8 mouse cellular contexts compared by ENCODE assay signal in genomic region chrX:70476792-70477776, GRCm38 (mm10). TPM values are rescaled to one million over a fixed set of nuclear protein-coding genes. Genes with fewer than 3 reads are reported as not detected.
DNase-seq lines count a peak whose midpoint lies in the region; ATAC-seq and TF ChIP-seq lines count a peak whose summit lies in the region.

Gene Tmem185a (minus strand): TSS chrX:70477180.

- H3K27ac ChIP-seq in lung, embryonic 16.5 days (ENCODE audit: low read length) = peak within 1 kb of the TSS; percentile 32

- peak within 1 kb of the TSS; percentile 65 for H3K4me2 ChIP-seq in lung, embryonic 16.5 days (ENCODE audit: low read depth, low read length)

- H3K4me1 ChIP-seq in G1E (ENCODE audit: insufficient read depth, low read depth, low read length) = peaks cover 13% of the 10 kb centered on the region
- H3K4me1 ChIP-seq in lung, embryonic 16.5 days (replicated peaks; ENCODE audit: control insufficient read depth, insufficient read depth, low read length) = 0 out of 2 replicates have a peak, but pooled peaks cover 4% of the 10 kb centered on the region

- H3K9me3 ChIP-seq in G1E (replicated peaks) = no peaks in the 10 kb centered on the region
- no peaks in the 10 kb centered on the region for H3K9me3 ChIP-seq in lung, embryonic 16.5 days (ENCODE audit: control insufficient read depth, low read length)

- H3K9ac ChIP-seq in lung, embryonic 16.5 days (ENCODE audit: low read length) = peak within 1 kb of the TSS; percentile 72

- DNase-seq in G1E (ENCODE audit: low spot score) = peak; percentile 60
- DNase-seq in cerebellum, adult 18-20 months = peak; percentile 83 to 88
- DNase-seq in forelimb bud, embryonic 11.5 days (ENCODE audit: low read depth, low spot score) = peak; percentile 76
- peak; percentile 24 for DNase-seq in layer of hippocampus, adult 9-10 months (ENCODE audit: low spot score)
- peak; percentile 57 for DNase-seq in ovary, postnatal 10 days (ENCODE audit: low spot score)
- peak; percentile 75 to 78 for DNase-seq in thymus, postnatal 10 days (ENCODE audit: low spot score in 2 of 2)

- no peaks in the 10 kb centered on the region; the same call in 1 of the 2 replicates for H3K27me3 ChIP-seq in G1E (ENCODE audit: insufficient read depth, low read length)
- H3K27me3 ChIP-seq in lung, embryonic 16.5 days (ENCODE audit: control insufficient read depth, insufficient read depth, low read depth, low read length) = no peaks in the 10 kb centered on the region

- no peak for TF ChIP-seq CTCF in G1E (IDR thresholded peaks at IDR 0.05; ENCODE audit: low read depth, low read length)

- peak; percentile 80; the same call in 1 of the 2 replicates for ATAC-seq in G1E (ENCODE audit: extremely low read depth, insufficient number of reproducible peaks, low FRiP score, poor library complexity, severe bottlenecking)
- ATAC-seq in hematopoietic stem cell, adult 5-6 weeks (replicated peaks in 1 of 2; ENCODE audit: insufficient read depth in 1 of 2, low FRiP score in 2 of 2, low TSS enrichment in 1 of 2, low read depth in 1 of 2, poor library complexity in 2 of 2, severe bottlenecking in 2 of 2) = peak; percentile 93
- peak; percentile 95 for ATAC-seq in lung, embryonic 16.5 days (ENCODE audit: low read depth)

- 14% methylated on average over 40 of the region's 42 CpGs for WGBS in lung, embryonic 16.5 days

- no peaks in the 10 kb centered on the region for H3K36me3 ChIP-seq in G1E (replicated peaks)
- no peaks in the 10 kb centered on the region for H3K36me3 ChIP-seq in lung, embryonic 16.5 days (ENCODE audit: control insufficient read depth, insufficient read depth, low read length)

- H3K4me3 ChIP-seq in G1E (ENCODE audit: low read depth, low read length) = peak within 1 kb of the TSS; percentile 75
- peak within 1 kb of the TSS; percentile 61 for H3K4me3 ChIP-seq in lung, embryonic 16.5 days (ENCODE audit: low read length)

RNA-seq across cellular contexts. Expression of gene Tmem185a, which starts in this region (rescaled TPM):
- total RNA-seq in G1E (2014; fragmentation: Nextera tagmentation) (34.8 and 43.9 TPM in 2 replicates), G1E (2017) (7.6 and 8.0 TPM in 2 replicates)
- 8.1 and 8.8 TPM in 2 replicates for polyA plus RNA-seq in G1E (2012)
- 6.4 and 9.4 TPM in 2 replicates for total RNA-seq in hematopoietic stem cell, adult 5-6 weeks (2017)
- 38.2 and 40.1 TPM in 2 replicates for polyA plus RNA-seq in lung, embryonic 16.5 days (2015; fragmentation: Nextera tagmentation; extraction: Ambion mirVana)

Comparison
In these comparisons a context has a peak if more than half of its experiments do, and no peak if none do; other contexts are left out.
1. Peak in every context shown above with its lines: DNase-seq, ATAC-seq, H3K4me3 ChIP-seq and H3K27ac ChIP-seq.
2. DNase-seq: peak in every context shown above with its lines; median percentile 86 in cerebellum, adult 18-20 months; 76 in thymus, postnatal 10 days; 76 in forelimb bud, embryonic 11.5 days; 60 in G1E; 57 in ovary, postnatal 10 days; 24 in layer of hippocampus, adult 9-10 months.